Mouse (Mus musculus): Measurements from ENCODE around the gene Tmem205. TPM values are rescaled to one million over a fixed set of nuclear protein-coding genes. Genes with fewer than 3 reads are reported as not detected.

Tmem205 gene
- total RNA-seq (2021) = 10 to 100 TPM; 11.6 to 11.8 TPM
- long read RNA-seq, experiment 1, transcript Tmem205-201 (4 exons, 785 nt) = major isoform, 8 of 13 reads
- long read RNA-seq, experiment 1, partial matches to known transcripts = 1 of 13 reads
- long read RNA-seq, experiment 1, other reads (novel, unspliced or antisense) = 4 of 13 reads
- long read RNA-seq, experiment 2, partial matches to known transcripts = 0 of 9 reads
- long read RNA-seq, experiment 2, other reads (novel, unspliced or antisense) = 5 of 9 reads

DNA sequence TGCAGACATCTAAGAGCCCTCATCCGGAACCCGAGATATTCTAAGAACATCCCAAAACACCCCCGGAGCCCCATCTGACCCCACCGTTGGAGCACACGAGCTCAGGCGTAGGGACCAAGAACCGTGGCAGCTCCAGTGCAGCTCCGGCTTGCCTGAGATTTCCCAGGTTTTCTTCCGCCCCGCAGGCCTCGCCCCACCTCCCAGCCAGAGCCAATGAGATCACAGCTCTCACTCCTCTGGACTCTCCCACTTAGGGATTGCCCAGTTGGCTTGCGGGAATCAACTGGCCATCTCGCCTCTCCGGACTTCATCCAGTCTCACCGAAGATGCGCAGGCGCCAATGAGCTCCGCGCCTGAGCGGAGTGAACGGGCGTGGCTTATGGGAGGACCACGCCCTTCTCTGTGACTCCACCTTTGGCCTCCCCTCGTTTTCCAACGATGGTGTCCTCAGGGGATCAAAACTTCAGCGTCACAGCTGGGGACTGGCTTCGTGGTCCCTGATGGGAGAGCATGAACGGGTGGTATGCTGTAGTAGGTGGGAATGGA is at the start of gene Tmem205, which contains the start of gene Ccdc159:
Gene Tmem205, minus strand, starts transcription at position 349 of the 546 bp plus-strand sequence.
Gene Ccdc159, plus strand, starts transcription at position 264 of the 546 bp plus-strand sequence.
- H3K27ac ChIP-seq = peak within 1 kb of the TSS; percentile 83
- DNase-seq = peak; percentile 94
- no peak for TF ChIP-seq CTCF (IDR thresholded peaks at IDR 0.05)
- peak within 1 kb of the TSS; percentile 74 for H3K4me3 ChIP-seq
- intact Hi-C loops (cut with DNase I) = loop anchor here (1.0 kb wide), 1 partner anchor 30 kb away; no protein-coding TSS in a partner anchor

DNA sequence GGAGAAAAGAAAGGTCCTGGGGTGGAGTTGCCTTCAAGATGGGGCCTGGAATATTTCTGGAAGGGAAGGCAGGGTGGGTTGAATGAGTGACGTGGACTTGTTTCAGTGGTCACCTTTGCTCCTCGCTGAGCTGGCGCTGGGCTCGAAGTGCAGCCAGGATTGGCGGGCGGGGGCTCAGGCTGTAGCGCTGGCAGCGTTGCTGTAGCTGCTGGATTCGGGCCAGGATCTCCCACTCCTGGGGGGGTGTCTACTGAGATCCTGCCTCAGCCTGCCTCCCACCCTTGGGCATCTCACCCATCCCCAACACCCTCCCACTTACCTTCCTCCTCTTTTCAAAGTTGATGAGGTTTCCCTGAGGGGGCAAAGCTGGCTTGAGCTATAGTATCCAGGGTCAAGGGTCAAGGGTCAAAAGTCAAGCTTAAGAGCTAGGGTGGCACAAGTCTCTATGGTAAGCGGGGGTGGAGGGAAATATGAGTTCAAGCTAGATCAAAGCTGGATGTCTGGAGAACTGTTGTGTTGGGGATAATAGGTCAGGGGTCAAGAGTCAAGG is 49.3 kb upstream of the Tmem205 start:
- intact Hi-C loops (cut with DNase I) = loop anchor here (5.0 kb wide), 1 partner anchor 166 kb away; no protein-coding TSS in a partner anchor
- TF ChIP-seq CTCF (IDR thresholded peaks at IDR 0.05) = no peak
- H3K27ac ChIP-seq = no peak overlapping the region
- DNase-seq = no peak
- H3K4me3 ChIP-seq = no peak overlapping the region

DNA sequence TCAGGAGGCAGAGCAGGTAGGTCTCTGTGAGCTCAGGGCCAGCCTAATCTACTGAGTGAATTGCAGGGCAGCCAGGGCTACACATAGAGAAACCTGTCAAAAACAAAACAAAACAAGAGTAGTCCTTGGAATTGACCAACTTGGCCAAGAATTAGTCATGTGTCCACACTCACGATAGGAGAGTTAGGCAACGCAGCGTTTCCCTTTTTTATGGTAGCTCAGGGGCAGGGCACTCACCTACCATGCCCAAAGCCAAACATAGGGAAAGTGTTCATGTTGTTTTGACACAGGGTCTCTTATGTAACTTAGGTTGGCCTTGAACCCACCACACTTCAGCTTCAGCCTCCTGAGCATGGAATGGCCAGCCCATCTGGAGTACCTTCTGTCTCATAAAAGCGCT is 41.9 kb upstream of the Tmem205 start:
- DNase-seq = no peak
- Histone ChIP-seq H3K27ac (no peak overlapping the region), H3K4me3 (no peak overlapping the region)
- TF ChIP-seq CTCF (IDR thresholded peaks at IDR 0.05) = no peak
- intact Hi-C loops (cut with DNase I) = no loop called here

DNA sequence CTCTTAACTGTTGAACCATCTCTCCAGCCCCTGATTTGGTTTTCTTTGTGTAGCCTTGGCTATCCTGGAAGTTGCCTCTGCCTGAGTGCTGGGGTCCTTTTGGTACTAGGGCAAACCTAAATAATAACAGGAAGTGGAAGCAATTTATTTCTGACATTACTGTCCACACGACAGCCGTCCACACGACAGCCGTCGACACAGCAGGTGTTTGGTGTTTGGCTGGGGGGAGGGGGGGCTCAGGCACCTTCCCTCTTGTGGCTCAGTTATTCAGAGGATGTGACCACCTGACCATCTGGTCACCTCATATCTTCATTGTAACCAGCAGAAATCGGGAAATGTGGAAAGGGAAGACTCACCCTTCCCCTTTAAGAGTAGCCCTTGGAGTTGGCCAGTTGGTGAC is 41.5 kb upstream of the Tmem205 start:
- H3K4me3 ChIP-seq = no peak overlapping the region
- intact Hi-C loops (cut with DNase I) = no loop called here
- no peak for DNase-seq
- no peak for TF ChIP-seq CTCF (IDR thresholded peaks at IDR 0.05)
- H3K27ac ChIP-seq = no peak overlapping the region

DNA sequence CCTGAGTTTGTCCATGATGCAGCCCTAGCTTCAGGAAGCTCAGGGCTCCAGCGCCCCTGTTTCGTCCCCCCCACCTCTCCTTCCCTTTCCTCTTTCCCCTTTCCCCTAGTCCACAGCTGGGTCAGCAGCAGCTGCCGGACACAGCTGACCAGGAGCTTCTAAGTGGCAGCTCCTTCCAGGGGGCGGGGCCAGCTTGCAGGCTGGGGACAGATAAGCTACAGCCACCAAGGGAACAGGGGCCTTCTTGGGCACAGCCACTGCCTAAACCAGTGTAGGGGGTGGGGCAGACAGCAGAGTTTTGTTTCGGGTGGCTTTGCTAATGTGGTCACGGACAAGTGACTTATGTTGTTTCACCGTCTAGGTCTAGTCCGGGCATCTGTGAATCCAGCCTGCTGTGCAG is 36.1 kb upstream of the Tmem205 start, which contains the start of gene Epor:
Gene Epor, minus strand, starts transcription at position 90 of the 400 bp plus-strand sequence.
- Histone ChIP-seq H3K27ac (no peak within 1 kb of the TSS; the same call in 1 of the 2 replicates), H3K4me3 (peak within 1 kb of the TSS; percentile 68)
- peak; percentile 58 for DNase-seq
- TF ChIP-seq CTCF (IDR thresholded peaks at IDR 0.05) = no peak
- intact Hi-C loops (cut with DNase I) = no loop called here

DNA sequence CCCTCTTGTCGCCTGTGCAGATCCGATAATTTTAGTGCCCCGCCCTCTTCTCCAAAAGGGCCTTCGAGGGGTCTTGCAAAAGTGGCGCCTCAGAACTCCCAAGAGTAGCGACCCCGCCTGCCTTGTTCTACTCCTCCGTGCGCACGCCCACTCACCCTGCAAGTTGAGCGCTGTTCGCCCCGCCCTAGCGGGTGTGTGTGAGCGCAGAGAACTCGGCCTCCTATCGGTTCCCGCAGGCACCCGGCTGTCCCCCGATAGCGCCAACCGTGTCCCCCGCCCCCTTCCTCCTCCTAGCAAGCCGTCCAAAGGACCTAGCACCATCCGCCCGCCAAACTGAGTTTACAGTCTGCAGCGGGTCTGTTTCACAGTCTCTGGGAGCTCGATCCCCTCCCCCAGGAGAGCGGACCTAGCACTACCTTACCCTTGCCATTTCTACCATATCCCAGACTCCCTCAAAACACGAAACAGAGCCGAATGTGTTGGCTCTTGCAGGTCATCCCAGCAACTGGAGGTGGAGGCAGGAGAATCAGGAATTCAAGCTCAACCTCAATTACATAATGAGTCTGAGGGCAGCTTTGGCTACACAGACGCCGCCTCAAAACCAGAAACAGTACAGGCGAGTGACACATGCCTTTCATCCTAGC is 35.2 kb upstream of the Tmem205 start:
- no peak for TF ChIP-seq CTCF (IDR thresholded peaks at IDR 0.05)
- intact Hi-C loops (cut with DNase I) = no loop called here
- no peak overlapping the region; the same call in 1 of the 2 replicates for H3K27ac ChIP-seq
- peak overlapping the region; percentile 68 for H3K4me3 ChIP-seq
- peak; percentile 64 for DNase-seq

DNA sequence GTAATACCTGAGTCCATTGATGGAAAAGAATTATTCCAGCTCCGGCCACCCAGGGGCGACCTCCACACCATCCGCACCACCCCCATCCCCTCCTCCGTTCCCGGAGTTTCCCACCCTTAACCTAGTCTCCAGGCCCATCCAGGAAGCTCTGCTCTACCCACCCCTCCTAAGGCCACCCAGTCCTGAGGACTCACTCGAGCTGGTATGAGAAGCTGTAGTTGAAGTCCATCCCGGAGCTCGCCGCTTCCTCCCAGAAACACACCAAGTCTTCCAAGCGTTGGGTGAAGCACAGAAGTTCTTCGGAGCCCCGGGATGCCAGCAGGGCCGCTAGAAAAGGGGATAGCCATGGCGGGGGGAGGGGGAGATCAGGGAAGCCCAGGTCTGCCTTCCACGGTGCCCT is 34.7 kb upstream of the Tmem205 start:
- no peak for DNase-seq
- intact Hi-C loops (cut with DNase I) = no loop called here
- no peak overlapping the region for H3K27ac ChIP-seq

DNA sequence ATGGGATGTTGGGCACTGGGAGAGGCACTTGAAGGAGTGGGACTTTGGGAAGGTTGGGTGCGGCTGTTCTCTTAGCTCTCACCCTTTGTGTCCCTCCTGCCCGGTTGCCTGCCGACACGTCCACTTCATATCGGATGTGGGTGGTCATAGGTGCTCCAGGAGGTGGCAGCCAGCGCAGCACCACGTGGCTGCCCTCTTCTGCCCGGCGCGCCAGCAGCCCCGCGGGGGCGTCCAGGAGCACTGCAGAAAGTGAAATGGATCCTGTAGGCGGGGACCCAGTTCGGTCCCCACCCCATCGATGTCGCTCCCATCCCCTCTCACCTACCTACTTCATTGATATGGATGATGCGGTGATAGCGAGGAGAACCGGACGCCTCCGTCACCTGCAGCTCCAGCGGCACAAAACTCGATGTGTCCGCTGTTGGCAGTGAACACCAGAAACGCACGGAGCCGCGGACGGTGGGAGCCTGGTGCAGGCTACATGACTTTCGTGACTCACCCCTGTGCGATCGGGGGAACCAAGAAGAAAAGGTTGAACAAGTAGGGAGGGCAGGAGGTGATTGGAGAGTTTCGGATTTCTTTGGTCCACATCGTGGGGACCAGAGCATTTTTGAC is 34.1 kb upstream of the Tmem205 start:
- peak overlapping the region; percentile 68 for H3K4me3 ChIP-seq
- DNase-seq = no peak
- no peak overlapping the region for H3K27ac ChIP-seq
- intact Hi-C loops (cut with DNase I) = no loop called here
- no peak for TF ChIP-seq CTCF (IDR thresholded peaks at IDR 0.05)

More for the DNA sequence above, 34.7 kb upstream of the Tmem205 start:
- H3K4me3 ChIP-seq = peak overlapping the region; percentile 68
- TF ChIP-seq CTCF (IDR thresholded peaks at IDR 0.05) = no peak

DNA sequence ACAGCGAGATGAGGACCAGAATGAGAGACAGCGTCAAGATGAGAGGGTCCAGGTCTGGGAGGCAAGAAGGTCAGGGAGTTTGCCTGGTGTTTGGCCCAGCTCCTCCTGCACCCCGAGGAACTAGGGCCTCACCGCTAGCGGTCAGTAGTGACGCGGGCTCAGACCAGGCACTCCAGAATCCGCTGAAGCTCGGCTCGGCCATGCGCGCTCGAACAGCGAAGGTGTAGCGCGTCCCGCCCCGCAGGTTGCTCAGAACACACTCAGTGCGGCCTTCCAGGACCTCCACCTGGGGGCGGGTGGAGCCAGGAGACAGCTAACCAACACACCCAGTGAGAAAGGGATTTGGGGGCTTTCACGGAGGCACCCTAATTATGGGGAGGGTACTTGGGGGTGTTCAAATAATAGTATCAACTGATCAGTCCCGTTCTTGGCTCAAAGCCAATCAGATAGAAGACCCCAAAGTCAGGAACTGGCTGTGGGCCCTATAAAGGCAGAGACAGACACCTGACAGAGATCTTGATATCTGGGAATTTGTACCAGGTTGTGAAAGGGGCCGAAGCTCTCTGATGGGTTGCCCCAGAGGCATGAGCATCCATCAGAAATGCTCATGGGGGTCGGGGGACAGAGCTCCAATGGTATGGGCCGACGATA is 33.3 kb upstream of the Tmem205 start:
- intact Hi-C loops (cut with DNase I) = no loop called here
- DNase-seq = no peak
- H3K27ac ChIP-seq = peak overlapping the region; percentile 12; the same call in 1 of the 2 replicates
- no peak for TF ChIP-seq CTCF (IDR thresholded peaks at IDR 0.05)
- H3K4me3 ChIP-seq = no peak overlapping the region

DNA sequence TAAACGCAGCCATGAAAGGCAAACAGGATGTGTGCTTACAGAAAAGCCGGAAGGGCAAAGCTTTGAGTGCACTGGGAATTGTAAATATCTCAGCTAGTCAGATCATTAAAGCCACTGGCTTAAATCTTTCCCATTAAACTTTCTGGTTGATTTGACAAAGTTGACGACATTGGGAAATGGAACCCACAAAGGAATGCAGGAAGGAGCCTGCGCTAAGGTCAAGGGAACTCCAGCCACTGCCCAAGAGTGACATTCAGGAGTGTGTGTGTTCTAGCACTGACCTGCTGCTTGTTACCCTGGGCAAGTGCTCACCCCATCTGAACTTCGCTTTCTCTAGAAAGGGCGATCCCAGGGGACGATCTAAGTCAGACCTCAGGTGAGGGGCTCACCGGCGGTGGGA is 32.8 kb upstream of the Tmem205 start:
- no peak for DNase-seq
- TF ChIP-seq CTCF (IDR thresholded peaks at IDR 0.05) = no peak
- Histone ChIP-seq H3K27ac (peak overlapping the region; percentile 12; the same call in 1 of the 2 replicates), H3K4me3 (no peak overlapping the region)
- intact Hi-C loops (cut with DNase I) = no loop called here

DNA sequence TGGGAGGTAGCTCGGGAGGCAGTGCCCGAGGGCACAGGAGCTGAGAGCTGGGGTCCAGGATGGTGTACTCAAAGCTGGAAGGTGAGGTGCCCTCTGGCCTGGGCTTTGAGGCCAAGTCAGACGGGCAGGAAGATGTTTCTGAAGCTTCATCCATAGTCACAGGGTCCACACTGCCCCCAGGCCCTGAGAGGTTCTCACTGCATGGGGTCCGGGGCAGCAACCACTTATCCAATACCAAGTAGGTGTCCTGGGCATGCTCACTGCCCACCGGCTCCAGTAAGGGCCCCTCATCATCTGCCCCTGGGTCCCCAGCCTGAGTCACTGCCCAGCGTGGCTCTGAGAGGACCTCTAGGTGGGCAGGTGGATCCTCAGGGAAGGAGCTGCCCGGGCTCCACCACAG is 31.9 kb upstream of the Tmem205 start:
- TF ChIP-seq CTCF (IDR thresholded peaks at IDR 0.05) = no peak
- DNase-seq = no peak
- Histone ChIP-seq H3K4me3 (no peak overlapping the region), H3K27ac (no peak overlapping the region)
- intact Hi-C loops (cut with DNase I) = loop anchor here (5.0 kb wide), 1 partner anchor 113 kb away; the partner anchor contains the start of genes Gm49318 and Zfp653

DNA sequence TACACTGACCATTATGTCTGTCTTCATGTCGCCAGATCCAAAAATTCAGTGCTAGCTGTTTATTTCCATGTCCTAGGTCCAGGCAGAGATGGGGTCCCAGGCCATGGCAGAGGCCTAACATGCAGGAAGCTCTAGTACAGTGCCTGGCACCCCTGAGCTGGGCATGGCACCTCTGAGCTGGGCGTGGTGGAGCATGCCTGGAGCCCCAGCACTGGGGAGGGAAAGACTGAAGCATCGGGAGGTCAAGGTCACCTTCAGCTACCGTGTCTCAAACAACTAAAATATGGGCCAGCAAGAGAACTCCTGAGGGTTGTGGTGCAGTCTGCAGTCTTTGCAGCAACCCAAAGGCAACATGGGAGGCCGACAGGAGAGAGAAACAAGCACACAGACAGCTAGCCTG is 31.0 kb upstream of the Tmem205 start:
- intact Hi-C loops (cut with DNase I) = loop anchor here (5.0 kb wide), 1 partner anchor 114 kb away; the partner anchor contains the start of genes Gm49318 and Zfp653
- no peak for DNase-seq
- no peak overlapping the region for H3K27ac ChIP-seq
- H3K4me3 ChIP-seq = no peak overlapping the region
- TF ChIP-seq CTCF (IDR thresholded peaks at IDR 0.05) = no peak

Data from gastrocnemius, adult 2 months (tissue).